Mouse (Mus musculus): Measurements from ENCODE around the gene Aunip. TPM values are rescaled to one million over a fixed set of nuclear protein-coding genes. Genes with fewer than 3 reads are reported as not detected.

Gene Aunip
- polyA plus RNA-seq, 1 experiment from 2014 or later, result 14.6 TPM

DNA sequence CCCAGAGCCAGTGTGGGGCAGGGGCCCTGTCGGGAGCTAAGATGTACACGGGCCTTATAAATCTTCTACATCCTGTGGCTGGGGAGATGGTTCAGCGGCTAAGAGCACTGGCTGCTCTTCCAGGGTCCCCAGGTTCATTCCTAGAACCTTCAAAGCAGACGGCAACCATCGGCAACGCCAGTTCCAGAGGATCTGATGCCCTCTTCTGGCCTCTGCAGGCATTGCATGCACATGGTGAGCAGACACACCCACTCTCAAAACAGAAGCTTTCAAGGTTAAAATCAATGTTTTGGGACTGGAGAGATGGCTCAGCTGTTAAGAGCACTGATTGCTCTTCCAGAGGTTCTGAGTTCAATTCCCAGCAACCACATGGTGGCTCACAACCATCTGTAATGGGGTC, 58.4 kb downstream of the Aunip start:
- Histone ChIP-seq H3K9ac (ENCODE audit: low read depth, low read length) (no peak overlapping the region), H3K4me2 (ENCODE audit: low read depth, low read length) (no peak overlapping the region), H3K4me1 (ENCODE audit: control insufficient read depth, insufficient read depth, low read length) (no peaks in the 10 kb centered on the region), H3K27me3 (replicated peaks; ENCODE audit: control insufficient read depth, insufficient read depth, low read length) (no peaks in the 10 kb centered on the region), H3K4me3 (ENCODE audit: low read length) (no peak overlapping the region), H3K9me3 (ENCODE audit: control insufficient read depth, low read length) (no peaks in the 10 kb centered on the region; the same call in none of the 2 replicates), H3K27ac (ENCODE audit: low read length) (no peak overlapping the region), H3K36me3 (ENCODE audit: control insufficient read depth, insufficient read depth, low read length) (peaks cover 6% of the 10 kb centered on the region; the same call in 1 of the 2 replicates)
- 78% methylated on average over 6 of the region's 6 CpGs for WGBS
- ATAC-seq, result no peak

DNA sequence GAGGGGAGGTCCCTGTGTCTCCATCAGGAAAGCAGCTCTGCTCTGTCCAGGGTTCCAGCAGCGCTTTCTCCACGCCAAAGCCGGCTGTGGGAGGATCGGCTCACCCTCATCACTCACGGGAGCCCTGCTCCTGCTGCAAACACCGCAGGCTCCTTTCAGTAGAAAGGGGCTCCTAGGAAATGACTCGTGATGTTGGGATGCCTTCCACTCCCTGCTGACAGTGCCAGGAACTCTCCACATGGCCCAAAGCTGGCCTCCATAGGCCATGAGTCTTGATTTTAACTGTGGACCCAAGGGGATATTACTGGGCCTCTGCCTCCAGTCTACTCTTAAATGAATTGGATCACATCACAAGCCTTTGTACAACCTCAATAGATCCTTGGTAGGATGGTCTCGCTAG, 59.0 kb downstream of the Aunip start:
- Histone ChIP-seq H3K9ac (ENCODE audit: low read depth, low read length) (no peak overlapping the region), H3K4me2 (ENCODE audit: low read depth, low read length) (no peak overlapping the region), H3K27me3 (replicated peaks; ENCODE audit: control insufficient read depth, insufficient read depth, low read length) (no peaks in the 10 kb centered on the region), H3K27ac (ENCODE audit: low read length) (no peak overlapping the region), H3K4me3 (ENCODE audit: low read length) (no peak overlapping the region), H3K4me1 (ENCODE audit: control insufficient read depth, insufficient read depth, low read length) (no peaks in the 10 kb centered on the region), H3K9me3 (ENCODE audit: control insufficient read depth, low read length) (no peaks in the 10 kb centered on the region; the same call in none of the 2 replicates), H3K36me3 (ENCODE audit: control insufficient read depth, insufficient read depth, low read length) (peaks cover 6% of the 10 kb centered on the region; the same call in 1 of the 2 replicates)
- WGBS, result 83% methylated on average over 8 of the region's 8 CpGs
- no peak for ATAC-seq

DNA sequence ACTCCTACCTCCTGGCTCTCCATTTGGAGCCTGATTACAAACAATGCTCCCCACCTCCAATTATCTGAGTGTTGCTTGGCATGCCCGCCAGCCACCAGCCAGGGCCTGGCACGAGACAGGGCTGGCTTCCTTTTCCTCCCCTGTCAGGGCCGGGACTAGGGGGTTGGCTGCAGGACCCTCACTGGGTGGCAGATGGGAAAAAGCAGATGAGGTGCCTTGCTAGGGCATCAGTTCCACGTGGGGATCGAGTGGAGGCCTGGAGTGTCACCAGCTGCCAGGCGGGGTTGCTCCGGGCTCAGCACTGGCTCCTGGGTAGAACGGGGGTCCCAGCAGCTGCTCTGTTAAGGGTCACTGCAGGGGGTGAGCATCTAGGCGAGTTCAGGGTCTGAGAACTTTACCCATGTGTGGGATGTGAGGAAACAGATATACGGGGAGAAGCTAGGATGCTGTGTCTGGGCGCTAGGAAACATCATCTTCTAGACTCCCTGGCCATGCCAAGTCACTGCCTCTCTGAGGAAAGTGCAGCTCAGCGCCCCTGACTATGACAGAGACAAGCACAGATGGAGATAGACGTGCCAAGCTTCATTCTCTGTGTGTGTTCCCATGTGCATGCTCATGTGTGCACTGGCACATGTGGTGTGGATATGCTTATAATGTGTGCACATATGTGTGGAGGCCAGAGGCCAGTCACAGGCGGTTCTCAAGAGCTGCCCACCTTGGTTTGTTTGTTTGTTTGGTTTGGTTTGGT, 60.1 kb downstream of the Aunip start:
- no peak for ATAC-seq
- Histone ChIP-seq H3K36me3 (ENCODE audit: control insufficient read depth, insufficient read depth, low read length) (peaks cover 3% of the 10 kb centered on the region; the same call in 1 of the 2 replicates), H3K27ac (ENCODE audit: low read length) (no peak overlapping the region), H3K9me3 (ENCODE audit: control insufficient read depth, low read length) (no peaks in the 10 kb centered on the region; the same call in 1 of the 2 replicates), H3K4me1 (ENCODE audit: control insufficient read depth, insufficient read depth, low read length) (no peaks in the 10 kb centered on the region), H3K4me3 (ENCODE audit: low read length) (no peak overlapping the region), H3K9ac (ENCODE audit: low read depth, low read length) (no peak overlapping the region), H3K27me3 (replicated peaks; ENCODE audit: control insufficient read depth, insufficient read depth, low read length) (no peaks in the 10 kb centered on the region), H3K4me2 (ENCODE audit: low read depth, low read length) (no peak overlapping the region)
- 77% methylated on average over 14 of the region's 14 CpGs for WGBS

DNA sequence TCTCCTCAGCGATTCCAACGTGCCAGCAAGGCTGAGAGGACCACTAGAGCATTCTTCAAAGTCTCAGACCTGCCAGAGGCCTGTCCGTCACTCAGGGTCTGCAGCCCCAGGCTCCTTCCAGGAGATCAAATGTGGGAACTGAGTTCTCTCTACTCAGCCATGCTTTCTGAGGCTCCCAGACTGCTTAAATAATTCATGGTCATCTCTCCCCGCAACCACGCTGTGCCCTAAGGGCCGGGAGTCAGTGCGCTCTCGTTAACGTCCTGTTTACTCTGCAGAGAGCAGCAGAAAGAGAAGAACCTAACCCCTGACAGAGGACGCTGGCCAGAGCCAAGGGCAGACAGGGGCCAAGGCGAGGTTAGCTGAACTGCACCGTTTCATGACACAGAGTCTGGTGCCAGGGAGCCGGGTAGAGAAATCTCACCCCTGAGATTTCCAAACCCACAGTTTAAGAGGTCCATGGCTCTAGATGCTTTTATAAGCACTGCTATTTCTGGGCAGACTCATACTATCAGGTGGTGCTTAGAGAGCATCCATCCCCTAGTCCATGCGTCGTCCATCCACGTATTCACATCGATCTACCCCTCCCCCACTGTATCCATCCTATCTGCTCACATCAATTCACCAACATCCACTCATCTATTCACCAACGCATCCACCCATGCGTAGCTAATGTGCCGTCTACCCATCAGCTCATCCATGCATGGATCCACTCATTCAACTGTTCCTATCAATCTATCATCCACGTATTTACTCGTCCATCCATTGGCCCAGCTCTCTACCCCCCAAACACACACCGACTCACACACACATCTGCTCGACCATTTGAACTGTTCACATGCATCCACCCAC, 61.9 kb downstream of the Aunip start:
- Histone ChIP-seq H3K27me3 (replicated peaks; ENCODE audit: control insufficient read depth, insufficient read depth, low read length) (no peaks in the 10 kb centered on the region), H3K4me3 (ENCODE audit: low read length) (no peak overlapping the region), H3K9me3 (ENCODE audit: control insufficient read depth, low read length) (no peaks in the 10 kb centered on the region), H3K4me1 (ENCODE audit: control insufficient read depth, insufficient read depth, low read length) (no peaks in the 10 kb centered on the region), H3K27ac (ENCODE audit: low read length) (no peak overlapping the region), H3K4me2 (ENCODE audit: low read depth, low read length) (no peak overlapping the region), H3K36me3 (ENCODE audit: control insufficient read depth, insufficient read depth, low read length) (no peaks in the 10 kb centered on the region), H3K9ac (ENCODE audit: low read depth, low read length) (no peak overlapping the region)
- ATAC-seq, result no peak
- WGBS, result 72% methylated on average over 24 of the region's 24 CpGs

Small RNAs within 50 kb of the gene (microRNA-seq; reads per million reads assigned to microRNA genes)
- 1.6 reads per million for gene Gm23634
- not detected for gene Mir6403

Other genes with a start within 250 kb of the Aunip start
- 14.0 and 16.5 TPM in 2 replicates for gene Pdik1l, start 223.1 kb upstream of the Aunip start, polyA plus RNA-seq (2015; fragmentation: Nextera tagmentation; extraction: Ambion mirVana)
- gene Trim63, start 195.9 kb upstream of the Aunip start, polyA plus RNA-seq (2015; fragmentation: Nextera tagmentation; extraction: Ambion mirVana), result 1.3 and 1.9 TPM in 2 replicates
- gene Slc30a2, start 167.8 kb upstream of the Aunip start, polyA plus RNA-seq (2015; fragmentation: Nextera tagmentation; extraction: Ambion mirVana), result 7.4 and 10.6 TPM in 2 replicates
- 1.6 and 1.7 TPM in 2 replicates for gene Extl1, start 127.1 kb upstream of the Aunip start, polyA plus RNA-seq (2015; fragmentation: Nextera tagmentation; extraction: Ambion mirVana)
- gene Pafah2, start 114.7 kb upstream of the Aunip start, polyA plus RNA-seq (2015; fragmentation: Nextera tagmentation; extraction: Ambion mirVana), result 61.6 and 69.2 TPM in 2 replicates
- 982 and 1,127 TPM in 2 replicates for gene Stmn1, start 42.7 kb upstream of the Aunip start, polyA plus RNA-seq (2015; fragmentation: Nextera tagmentation; extraction: Ambion mirVana)
- 23.6 and 32.1 TPM in 2 replicates for gene Paqr7, start 14.3 kb upstream of the Aunip start, polyA plus RNA-seq (2015; fragmentation: Nextera tagmentation; extraction: Ambion mirVana)
- 97.1 and 97.5 TPM in 2 replicates for gene Mtfr1l, start 24.4 kb downstream of the Aunip start, polyA plus RNA-seq (2015; fragmentation: Nextera tagmentation; extraction: Ambion mirVana)
- gene Selenon, start 41.2 kb downstream of the Aunip start, polyA plus RNA-seq (2015; fragmentation: Nextera tagmentation; extraction: Ambion mirVana), result 4.7 and 5.5 TPM in 2 replicates
- gene Man1c1, start 193.3 kb downstream of the Aunip start, polyA plus RNA-seq (2015; fragmentation: Nextera tagmentation; extraction: Ambion mirVana), result 1.3 and 1.5 TPM in 2 replicates

Data from intestine, embryonic 16.5 days (tissue).